Mouse (Mus musculus): ENCODE measurements around the gene Hist1h4h.
"Not testable (repeated sequence)": the region's sequence is repeated elsewhere in the genome, so short reads cannot be mapped to it uniquely, and the experiment has no call there.

DNA sequence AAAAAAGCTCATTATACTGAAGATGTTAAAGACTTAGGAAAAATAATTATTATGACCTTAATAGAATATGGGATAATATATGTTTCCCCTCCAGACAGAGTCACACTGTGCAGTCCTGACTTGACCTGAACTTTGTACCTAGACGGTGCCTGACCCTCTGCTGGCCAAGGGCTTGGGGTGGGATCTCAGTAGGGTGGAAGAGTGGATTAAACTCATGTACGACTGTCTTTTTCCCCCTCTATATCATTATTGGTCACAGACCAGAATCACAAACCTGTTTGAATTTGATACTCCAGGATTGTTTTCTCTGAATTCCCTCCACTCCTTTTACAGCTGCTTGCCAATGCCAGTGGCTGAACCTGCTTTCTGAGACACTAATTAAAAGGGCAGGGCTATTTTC lies 29.8 kb downstream of the Hist1h4h start:
- TF ChIP-seq CTCF (IDR thresholded peaks at IDR 0.05; ENCODE audit: low read depth, low read length); POLR2A (IDR thresholded peaks at IDR 0.05; ENCODE audit: insufficient read depth, low read length); EP300 (IDR thresholded peaks at IDR 0.05; ENCODE audit: insufficient read depth, low read depth, low read length): not testable (repeated sequence)
